Mouse (Mus musculus) left cerebral cortex, adult 18-20 months (tissue): ENCODE measurements around the gene Rfx8. TPM values are rescaled to one million over a fixed set of nuclear protein-coding genes. Genes with fewer than 3 reads are reported as not detected.

Source experiments
- DNase-seq, 2 experiments: peaks; one replicate each; pipeline ENCODE4 v3.0.0; 2021 to 2022; ENCODE audit warnings: low spot score in 2 of 2, mixed read lengths in 1 of 2
- total RNA-seq, 2 experiments: library from RNA; stranded (reverse); gene quantifications; 2 replicates each; pipeline ENCODE4 v1.2.3; 2021

Gene Rfx8
- total RNA-seq, 2 experiments from 2014 or later = 0.16 TPM; not detected in 1

DNA sequence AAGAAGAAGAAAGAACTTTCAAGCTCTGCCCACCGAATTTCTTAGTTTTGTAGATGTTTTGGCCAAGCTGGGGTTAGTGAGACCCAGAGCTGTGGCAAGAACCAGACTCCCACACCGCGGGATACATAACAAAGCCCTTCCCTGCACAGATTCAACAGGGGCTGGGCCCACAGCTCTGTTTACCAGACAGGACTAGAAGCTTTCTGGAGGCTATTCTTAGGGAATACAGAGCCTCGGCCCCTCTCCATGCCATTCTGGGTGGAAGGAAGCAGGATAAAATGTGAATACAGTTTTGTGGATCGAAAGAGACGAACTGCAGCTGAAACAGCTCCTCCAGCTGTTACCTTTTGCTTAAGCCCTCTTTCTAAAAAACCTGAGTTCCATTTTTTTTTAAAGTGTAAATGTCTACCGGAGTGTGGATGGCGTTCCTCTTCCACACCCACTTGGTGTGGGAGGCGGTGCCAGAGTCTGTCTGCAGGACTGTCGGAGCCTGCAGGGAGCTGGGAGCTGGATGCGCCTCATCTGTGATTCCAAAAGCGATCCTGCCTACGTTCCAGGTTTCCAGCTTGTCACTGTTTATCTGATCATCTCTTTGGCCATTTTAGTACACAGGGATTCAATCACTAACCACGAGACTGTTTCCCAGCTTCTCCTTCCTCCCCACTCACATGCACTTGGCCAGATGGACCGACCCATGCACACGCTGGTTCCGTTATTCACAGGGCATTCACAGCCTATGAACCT lies 70.9 kb downstream of the Rfx8 start:
- peak; percentile 74 to 79 for DNase-seq

DNA sequence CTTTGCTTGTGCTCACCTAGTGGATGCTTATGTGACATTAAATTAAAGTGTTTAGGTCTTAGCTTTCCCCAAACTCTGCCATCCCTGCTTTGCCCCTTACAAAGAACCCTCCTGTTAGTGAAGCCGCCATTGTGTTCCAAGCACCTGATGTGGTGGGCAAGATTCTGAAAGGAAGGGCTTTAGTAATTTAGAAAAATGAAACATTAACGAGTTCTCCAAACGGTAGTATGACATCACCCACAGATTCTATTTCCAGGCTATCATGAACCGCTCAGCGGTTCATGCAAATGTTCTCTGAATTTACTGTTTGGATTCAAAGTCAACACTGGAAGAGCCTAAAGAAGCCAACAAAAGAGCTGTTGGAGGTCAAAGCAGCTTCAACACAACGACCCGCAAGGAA lies 72.2 kb downstream of the Rfx8 start:
- DNase-seq = no peak

DNA sequence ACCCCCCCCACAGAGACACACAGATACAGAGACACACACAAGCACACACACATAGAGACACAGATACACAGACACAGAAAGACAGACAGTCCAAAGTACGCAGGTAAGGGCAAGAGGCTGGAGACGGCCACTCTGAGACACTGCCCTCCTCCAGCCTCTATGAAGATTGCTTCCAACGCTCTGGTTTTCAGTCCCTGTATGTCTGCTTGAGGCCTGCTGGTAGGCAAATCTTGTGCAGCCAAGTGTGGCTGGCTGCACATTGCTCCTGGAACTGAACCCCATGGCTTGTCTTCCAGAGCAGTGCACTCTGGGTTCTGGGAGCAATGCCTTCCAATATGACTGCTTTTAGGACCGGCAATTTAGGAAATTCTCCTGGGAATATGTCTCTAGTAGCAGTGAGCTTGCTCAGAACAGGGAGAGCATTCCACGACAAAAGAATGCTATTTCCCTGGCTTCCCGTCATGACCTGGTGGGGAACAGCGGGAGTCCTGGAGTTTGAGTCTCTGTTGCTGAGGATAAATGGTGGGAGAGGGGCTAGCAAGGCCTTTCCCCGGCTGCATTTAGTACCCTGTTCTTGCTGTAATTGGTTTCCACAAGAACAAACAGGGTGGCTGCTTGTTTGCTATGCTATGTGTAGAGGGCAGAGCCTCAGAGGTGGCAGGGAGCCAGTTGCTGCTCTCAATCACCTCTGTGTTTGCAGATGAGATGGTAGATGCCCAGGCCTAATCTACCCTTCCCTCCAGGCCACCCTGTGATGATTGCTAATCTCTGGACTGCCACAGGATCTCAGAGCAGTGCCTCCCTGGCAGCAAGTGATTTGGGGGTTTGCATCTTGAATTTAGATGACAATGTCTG lies 74.7 kb downstream of the Rfx8 start:
- DNase-seq = peak in 1 of 2 experiments; percentile 36

DNA sequence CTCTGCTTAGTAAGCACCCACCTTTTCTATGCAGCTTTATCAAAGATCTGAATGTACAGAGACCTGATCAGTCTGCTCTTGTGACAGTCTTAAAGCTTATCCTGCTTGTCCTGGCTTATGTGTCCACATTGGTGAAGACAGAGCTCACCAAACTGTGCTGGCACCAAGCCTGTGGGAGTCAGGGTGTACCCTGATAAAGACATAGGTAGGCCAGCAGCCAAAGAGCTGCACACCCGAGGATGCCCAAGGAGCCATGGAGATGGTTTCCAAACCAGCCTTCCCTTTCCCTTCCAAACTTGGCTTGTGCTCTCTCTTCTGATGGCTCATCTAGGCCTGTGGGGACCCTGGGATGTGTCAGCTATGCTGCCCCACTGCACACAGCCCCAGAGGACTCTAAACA lies 76.5 kb downstream of the Rfx8 start:
- no peak for DNase-seq

DNA sequence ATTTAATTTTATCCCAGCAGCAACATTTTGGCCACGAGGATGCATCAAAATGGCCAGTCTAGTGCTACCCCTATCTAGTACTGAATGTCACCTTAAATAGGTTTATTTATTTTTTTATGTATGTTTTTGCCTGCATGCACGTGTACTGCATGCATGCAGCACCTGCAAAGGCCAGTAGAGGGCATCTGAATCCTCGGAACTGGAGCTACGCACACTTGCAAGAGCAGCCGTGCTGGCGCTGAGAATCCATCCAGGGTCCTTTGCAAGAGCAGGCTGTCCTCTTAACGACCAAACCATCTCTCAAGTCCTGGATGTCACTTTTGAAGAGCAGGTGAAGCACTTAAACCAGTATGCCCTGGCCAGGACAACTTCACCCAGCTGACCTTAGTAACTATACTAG lies 79.1 kb downstream of the Rfx8 start:
- no peak for DNase-seq

DNA sequence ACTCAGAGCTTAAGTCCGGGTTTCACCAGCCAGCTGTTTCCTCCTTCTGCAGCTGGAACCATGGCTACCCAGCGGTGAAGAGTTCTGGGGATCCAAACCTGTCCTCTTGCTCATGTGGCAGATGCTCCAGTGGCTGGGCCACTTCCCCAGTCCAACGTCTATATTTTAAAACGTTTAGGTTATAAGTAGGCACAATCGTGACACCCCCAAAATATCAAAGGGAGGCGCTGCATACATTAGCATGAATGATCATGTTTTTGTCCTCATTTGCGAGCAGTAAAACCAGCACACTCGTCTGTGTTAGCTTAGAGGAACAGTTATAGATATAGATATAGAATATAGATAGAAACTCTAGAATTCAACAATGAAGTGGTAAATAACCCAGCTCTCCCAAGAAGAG lies 83.7 kb downstream of the Rfx8 start:
- DNase-seq = no peak

DNA sequence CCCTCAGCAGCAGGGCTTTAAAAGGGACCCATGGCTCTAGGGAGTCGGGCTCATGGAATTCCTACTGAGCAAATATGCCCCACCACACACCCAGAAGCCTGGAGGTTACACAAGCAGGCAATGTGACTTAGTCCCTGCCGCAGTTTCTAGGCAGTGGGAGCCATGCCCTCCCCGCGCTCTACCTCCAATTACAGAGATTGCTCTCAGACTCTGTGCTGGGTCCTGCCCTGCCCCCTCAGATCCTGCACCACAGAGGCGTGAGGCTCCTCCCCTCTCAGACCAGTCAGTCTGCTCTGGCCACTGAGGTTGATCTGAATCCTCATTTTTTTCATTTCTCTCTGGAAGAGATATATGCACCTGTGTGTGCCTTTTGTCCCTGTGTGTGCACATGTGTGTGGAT lies 84.1 kb downstream of the Rfx8 start:
- DNase-seq = no peak

DNA sequence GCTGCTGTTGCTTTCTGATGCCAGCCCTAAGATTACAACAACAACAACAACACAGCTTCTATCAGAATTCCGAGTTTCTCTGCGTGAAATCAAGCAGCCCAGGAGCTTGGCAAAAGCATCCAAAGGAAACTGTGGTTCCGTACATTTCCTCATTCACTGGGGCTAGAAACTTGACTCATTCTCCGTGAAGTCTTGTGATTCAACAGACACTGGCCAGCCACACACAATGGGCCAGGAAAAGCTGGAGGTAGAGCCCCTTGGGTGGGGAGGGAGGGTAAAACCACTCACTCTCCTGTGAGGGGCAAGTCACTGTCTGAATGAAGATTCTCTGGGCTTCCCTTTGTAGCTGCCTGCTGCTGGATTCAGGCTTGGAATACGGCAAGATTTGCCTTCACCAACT lies 84.6 kb downstream of the Rfx8 start:
- DNase-seq = no peak

DNA sequence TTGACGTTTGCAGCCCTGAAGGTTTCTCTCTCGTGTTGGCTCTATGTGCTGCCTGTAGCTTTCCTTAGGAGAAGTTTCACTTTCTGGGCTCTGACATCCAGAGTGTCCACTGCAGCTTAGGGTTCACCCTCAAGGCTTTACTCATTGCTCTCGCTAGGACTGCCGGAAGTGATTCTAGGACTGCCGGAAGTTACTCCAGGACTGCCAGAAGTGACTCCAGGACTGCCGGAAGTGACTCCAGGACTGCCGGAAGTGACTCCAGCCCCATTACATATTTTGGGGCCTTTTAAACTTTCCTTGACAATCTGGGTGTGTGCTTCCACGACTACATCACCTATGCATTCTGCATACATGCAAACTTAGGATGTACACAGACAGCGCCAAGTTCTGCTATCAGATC lies 92.2 kb downstream of the Rfx8 start:
- no peak for DNase-seq

DNA sequence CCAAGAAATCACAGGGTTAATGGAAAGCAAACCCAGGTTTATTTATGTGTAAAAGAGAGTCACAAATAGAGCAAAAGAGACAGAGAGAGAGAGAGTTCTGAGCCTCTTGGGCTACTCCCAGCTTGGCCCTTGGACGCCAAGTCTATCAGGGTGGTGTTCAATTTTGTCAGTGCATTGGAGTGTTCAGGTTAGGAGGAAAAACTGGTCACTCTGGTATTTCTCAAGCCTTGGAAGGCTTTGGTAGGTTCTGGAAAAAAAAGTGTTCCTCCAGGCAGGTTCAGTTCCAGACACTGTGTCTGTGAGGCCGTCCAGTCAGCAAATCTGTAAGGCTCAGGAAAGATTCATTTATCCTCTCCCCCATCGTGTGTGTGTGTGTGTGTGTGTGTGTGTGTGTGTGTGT lies 95.3 kb downstream of the Rfx8 start:
- DNase-seq = no peak

DNA sequence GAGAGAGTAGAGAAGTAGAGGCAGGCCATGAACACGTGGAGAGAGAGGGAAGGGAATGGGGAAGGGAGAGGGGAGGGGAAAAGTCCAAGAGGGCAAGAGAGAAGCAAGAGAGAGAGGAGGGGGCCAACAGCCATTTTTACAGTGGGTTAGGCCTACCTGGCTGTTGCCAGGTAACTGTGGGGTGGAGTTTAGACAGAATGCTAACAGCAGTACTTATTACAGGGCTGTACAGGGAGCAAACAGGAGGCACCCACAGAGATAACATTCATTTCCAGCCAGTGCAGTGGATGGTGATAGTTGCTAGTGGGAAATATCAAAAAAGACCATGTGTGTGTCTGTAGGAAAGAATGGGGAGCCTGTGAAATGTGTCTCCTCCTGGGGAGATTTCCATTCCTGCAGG lies 97.1 kb downstream of the Rfx8 start:
- DNase-seq = no peak

DNA sequence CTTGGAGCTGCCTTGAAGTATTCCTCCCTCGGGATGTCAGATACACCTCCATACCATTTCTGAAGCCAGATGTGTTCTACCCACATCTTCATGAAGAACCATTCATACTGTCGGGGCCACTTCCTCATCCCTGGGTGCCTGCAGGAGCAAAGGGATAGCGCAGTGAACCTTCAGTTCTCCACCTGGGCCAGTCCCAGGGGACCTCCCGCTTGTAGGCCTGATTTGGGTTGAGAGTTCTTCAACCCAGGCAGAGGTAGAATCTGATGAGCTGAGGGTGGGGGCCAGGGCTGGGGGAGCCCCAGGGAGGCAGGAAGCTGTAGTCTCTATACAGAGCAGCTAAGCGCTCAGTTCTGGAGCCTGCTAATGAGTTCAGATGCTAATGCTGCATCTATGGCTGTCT lies 97.7 kb downstream of the Rfx8 start:
- DNase-seq = no peak

DNA sequence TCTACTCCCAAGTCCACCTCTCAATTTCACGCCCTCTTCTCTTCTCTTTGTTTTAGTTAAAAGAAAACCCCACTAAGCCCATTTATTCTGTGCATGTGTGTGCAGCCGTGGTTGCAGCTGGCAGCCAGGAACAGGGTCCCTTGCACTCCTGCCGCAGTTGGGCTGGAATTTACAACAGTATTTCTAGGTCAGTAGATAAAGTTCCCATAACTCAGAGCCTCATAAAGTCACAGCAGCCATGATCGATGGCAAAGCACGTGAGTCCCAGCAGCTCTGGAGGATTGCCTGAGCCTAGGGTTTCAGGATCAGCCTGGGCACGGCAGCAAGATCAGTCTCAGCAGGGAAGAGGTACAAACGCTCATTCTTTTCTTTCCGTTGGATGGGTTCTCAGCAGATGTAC lies 102.3 kb downstream of the Rfx8 start:
- no peak for DNase-seq

DNA sequence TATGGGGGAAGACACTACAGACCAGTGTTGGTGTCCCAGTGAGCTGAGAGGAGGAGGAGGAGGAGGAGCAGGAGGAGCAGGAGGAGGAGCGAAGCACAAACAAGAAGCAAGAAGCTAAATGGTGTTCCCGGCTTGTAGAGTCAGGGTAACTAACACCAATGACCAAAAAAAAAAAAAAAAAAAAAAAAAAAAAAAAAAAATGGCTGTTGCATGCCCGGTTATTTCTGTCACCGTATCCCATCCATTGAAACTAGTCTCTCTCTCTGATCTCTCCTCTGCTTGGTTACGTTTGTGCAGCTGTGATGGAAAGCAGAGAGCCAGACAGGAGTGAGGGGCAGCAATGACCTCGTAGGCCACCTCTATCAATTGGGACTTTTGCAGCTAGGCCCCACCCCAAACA lies 105.3 kb downstream of the Rfx8 start:
- DNase-seq = no peak

Other genes with a start within 250 kb of the Rfx8 start
- gene Tbc1d8, start 242.2 kb downstream of the Rfx8 start, total RNA-seq = 10 to 100 TPM; 19.3 to 20.5 TPM
- 10 to 100 TPM; 23.8 to 25.5 TPM for gene Cnot11, start 186.0 kb downstream of the Rfx8 start, total RNA-seq
- 10 to 100 TPM; 31.2 to 34.2 TPM for gene Rnf149, start 143.6 kb downstream of the Rfx8 start, total RNA-seq
- gene Creg2, start 69.5 kb downstream of the Rfx8 start, total RNA-seq = 10 to 100 TPM; 87.9 to 90.6 TPM
- not detected for gene Gm3646, start 84.3 kb upstream of the Rfx8 start, total RNA-seq
- 10 to 100 TPM; 87.1 to 95.0 TPM for gene Map4k4, start 179.9 kb upstream of the Rfx8 start, total RNA-seq